Mouse (Mus musculus): ENCODE measurements around the gene Peak1. TPM values are rescaled to one million over a fixed set of nuclear protein-coding genes. Genes with fewer than 3 reads are reported as not detected.

Gene Peak1
- total and polyA plus RNA-seq, 3 experiments: 2.8 to 13.3 (median 5.4) TPM

GRCm38 (mm10) chr9:56290019-56290418 is 127.8 kb downstream of the Peak1 start:
- dilution Hi-C loops (cut with MboI; ENCODE audit: extremely low pct_ligation_motif_present, extremely low pct_unique_long_range_greater_than_20kb, low sequenced_read_pairs) (no loop called here), in situ Hi-C loops (cut with MboI; ENCODE audit: low pct_ligation_motif_present, low pct_unique_long_range_greater_than_20kb, low sequenced_read_pairs) (no loop called here)
- DNase-seq (ENCODE audit: extremely low read depth): no peak
- Histone ChIP-seq H3K4me2 (ENCODE audit: insufficient read depth, low read depth, poor library complexity, severe bottlenecking) (no peak overlapping the region), H3K9me3 (replicated peaks; ENCODE audit: low read length) (no peaks in the 10 kb centered on the region), H3K36me3 (replicated peaks in 1 of 2; ENCODE audit: control insufficient read depth in 1 of 2, insufficient read depth in 1 of 2, low read length in 1 of 2) (peaks cover 0 to 8% of the 10 kb centered on the region in 2 experiments), H3K27me3 (replicated peaks) (no peaks in the 10 kb centered on the region), H3K4me3 (replicated peaks in 1 of 3; ENCODE audit: low read depth in 2 of 3, low read length in 2 of 3, poor library complexity in 1 of 3) (no peak overlapping the region), H3K27ac (ENCODE audit: insufficient read depth, low read depth) (no peak overlapping the region), H3K4me1 (ENCODE audit: control insufficient read depth in 1 of 2, insufficient read depth in 2 of 2) (peaks cover 0 to 6% of the 10 kb centered on the region in 2 experiments; a peak in 1 of 4 replicates), H3K9ac (ENCODE audit: insufficient read depth, low read depth) (no peak overlapping the region), H3K79me2 (replicated peaks; ENCODE audit: control insufficient read depth, extremely low read depth, insufficient read depth, poor library complexity, severe bottlenecking) (no peaks in the 10 kb centered on the region)
- TF ChIP-seq ZC3H11A (IDR thresholded peaks at IDR 0.05; ENCODE audit: low read depth, low read length) (no peak), MAZ (IDR thresholded peaks at IDR 0.05; ENCODE audit: low read depth, low read length) (no peak), UBTF (IDR thresholded peaks at IDR 0.05; ENCODE audit: low read depth, low read length) (no peak), MAFK (IDR thresholded peaks at IDR 0.05; ENCODE audit: insufficient replicate concordance, low read length) (no peak), IRF4 (IDR thresholded peaks at IDR 0.05; ENCODE audit: low read depth, low read length) (no peak), MYC (IDR thresholded peaks at IDR 0.05; ENCODE audit: low read depth, low read length) (no peak), CHD1 (IDR thresholded peaks at IDR 0.05; ENCODE audit: low read depth, low read length) (no peak), E2F4 (IDR thresholded peaks at IDR 0.05; ENCODE audit: insufficient replicate concordance, low read depth, low read length) (no peak), EP300 (IDR thresholded peaks at IDR 0.05; ENCODE audit: low read length) (no peak), USF1 (IDR thresholded peaks at IDR 0.05; ENCODE audit: low read depth, low read length) (no peak), NRF1 (IDR thresholded peaks at IDR 0.05; ENCODE audit: low read depth, low read length) (no peak), CTCF (conservative IDR thresholded peaks at IDR 0.05 in 1 of 2, IDR thresholded peaks at IDR 0.05 in 1 of 2; ENCODE audit: low read depth in 2 of 2, low read length in 2 of 2) (no peak), SIN3A (IDR thresholded peaks at IDR 0.05; ENCODE audit: low read length) (no peak), NELFE (IDR thresholded peaks at IDR 0.05; ENCODE audit: low read depth, low read length) (no peak), TCF12 (IDR thresholded peaks at IDR 0.05; ENCODE audit: low read depth, low read length) (no peak)

- TF ChIP-seq PAX5 (IDR thresholded peaks at IDR 0.05; ENCODE audit: low read length): no peak
- TF ChIP-seq JUN (IDR thresholded peaks at IDR 0.05; ENCODE audit: insufficient read depth, low read depth, low read length): no peak
- TF ChIP-seq GABPA (IDR thresholded peaks at IDR 0.05; ENCODE audit: insufficient replicate concordance, low read depth, low read length): no peak
- TF ChIP-seq MAZ (IDR thresholded peaks at IDR 0.05; ENCODE audit: low read depth, low read length): no peak
- no peak for TF ChIP-seq POLR2A (IDR thresholded peaks at IDR 0.05; ENCODE audit: low read depth, low read length)
- no peak for TF ChIP-seq ZC3H11A (IDR thresholded peaks at IDR 0.05; ENCODE audit: low read depth, low read length)
- no peak for TF ChIP-seq HCFC1 (IDR thresholded peaks at IDR 0.05; ENCODE audit: low read depth, low read length)
- TF ChIP-seq MXI1 (IDR thresholded peaks at IDR 0.05; ENCODE audit: low read depth, low read length): no peak
- TF ChIP-seq TCF12 (IDR thresholded peaks at IDR 0.05; ENCODE audit: low read depth, low read length): no peak
- no peak for TF ChIP-seq USF2 (conservative IDR thresholded peaks at IDR 0.05; ENCODE audit: low read depth, low read length)
- no peak for TF ChIP-seq ZMIZ1 (IDR thresholded peaks at IDR 0.05; ENCODE audit: low read depth, low read length)
- TF ChIP-seq JUND (conservative IDR thresholded peaks at IDR 0.05; ENCODE audit: low read depth, low read length): no peak
- no peak for TF ChIP-seq ETS1 (conservative IDR thresholded peaks at IDR 0.05; ENCODE audit: low read depth, low read length)
- TF ChIP-seq RCOR1 (conservative IDR thresholded peaks at IDR 0.05; ENCODE audit: low read depth, low read length): no peak
- no peak for TF ChIP-seq IRF4 (IDR thresholded peaks at IDR 0.05; ENCODE audit: low read depth, low read length)
- no peak for TF ChIP-seq KAT2A (IDR thresholded peaks at IDR 0.05; ENCODE audit: insufficient replicate concordance, low read length)
- no peak for TF ChIP-seq ZKSCAN1 (IDR thresholded peaks at IDR 0.05; ENCODE audit: borderline replicate concordance, low read depth, low read length)
- Histone ChIP-seq H3K27me3 (replicated peaks) (no peaks in the 10 kb centered on the region), H3K36me3 (replicated peaks in 1 of 2; ENCODE audit: control insufficient read depth in 1 of 2, insufficient read depth in 1 of 2, low read length in 1 of 2) (peaks cover 1 to 4% of the 10 kb centered on the region in 2 experiments), H3K4me2 (ENCODE audit: insufficient read depth, low read depth, poor library complexity, severe bottlenecking) (no peak overlapping the region), H3K4me3 (replicated peaks in 1 of 3; ENCODE audit: low read depth in 2 of 3, low read length in 2 of 3, poor library complexity in 1 of 3) (no peak overlapping the region), H3K27ac (ENCODE audit: insufficient read depth, low read depth) (no peak overlapping the region), H3K9me3 (replicated peaks; ENCODE audit: low read length) (no peaks in the 10 kb centered on the region), H3K9ac (ENCODE audit: insufficient read depth, low read depth) (no peak overlapping the region), H3K4me1 (ENCODE audit: control insufficient read depth in 1 of 2, insufficient read depth in 2 of 2) (peaks cover 0 to 3% of the 10 kb centered on the region in 2 experiments; a peak in 1 of 4 replicates), H3K79me2 (replicated peaks; ENCODE audit: control insufficient read depth, extremely low read depth, insufficient read depth, poor library complexity, severe bottlenecking) (no peaks in the 10 kb centered on the region; the same call in 1 of the 2 replicates)
- dilution Hi-C loops (cut with MboI; ENCODE audit: extremely low pct_ligation_motif_present, extremely low pct_unique_long_range_greater_than_20kb, low sequenced_read_pairs) (no loop called here), in situ Hi-C loops (cut with MboI; ENCODE audit: low pct_ligation_motif_present, low pct_unique_long_range_greater_than_20kb, low sequenced_read_pairs) (no loop called here)
- DNase-seq (ENCODE audit: extremely low read depth): no peak
These were observed 135.4 kb downstream of the Peak1 start for GRCm38 (mm10) chr9:56282481-56282880.

All from CH12.LX (cell line).